Mouse (Mus musculus): ENCODE results near the gene Olfr224. TPM values are rescaled to one million over a fixed set of nuclear protein-coding genes. Genes with fewer than 3 reads are reported as not detected.

Olfr224 gene
- polyA plus RNA-seq (2016; fragmentation: Nextera tagmentation; extraction: Ambion mirVana) = not detected in 2 replicates

DNA sequence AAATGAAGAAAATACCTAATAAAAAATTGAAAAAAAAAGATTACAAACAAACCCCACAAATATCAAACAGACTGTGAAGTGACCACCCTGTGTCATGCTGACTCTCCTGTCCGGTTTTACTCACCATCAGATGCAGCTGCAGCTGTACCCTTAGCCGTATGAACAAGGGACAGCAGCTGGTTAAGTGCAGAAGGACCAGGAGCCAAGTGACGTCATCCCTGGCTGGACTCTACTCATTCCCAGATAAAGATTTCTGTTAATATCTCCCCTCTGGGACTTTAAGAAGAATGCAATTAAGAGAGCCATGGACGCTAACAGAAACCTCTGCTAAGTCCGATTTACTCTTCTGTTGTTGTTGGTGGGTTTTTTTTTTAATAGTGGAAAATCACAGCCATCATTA, at the start of gene Olfr224:
Gene Olfr224, minus strand, starts transcription at position 149 of the 400 bp plus-strand sequence.
- H3K27ac ChIP-seq = no peak within 1 kb of the TSS
- WGBS = 88% methylated on average over 5 of the region's 5 CpGs

DNA sequence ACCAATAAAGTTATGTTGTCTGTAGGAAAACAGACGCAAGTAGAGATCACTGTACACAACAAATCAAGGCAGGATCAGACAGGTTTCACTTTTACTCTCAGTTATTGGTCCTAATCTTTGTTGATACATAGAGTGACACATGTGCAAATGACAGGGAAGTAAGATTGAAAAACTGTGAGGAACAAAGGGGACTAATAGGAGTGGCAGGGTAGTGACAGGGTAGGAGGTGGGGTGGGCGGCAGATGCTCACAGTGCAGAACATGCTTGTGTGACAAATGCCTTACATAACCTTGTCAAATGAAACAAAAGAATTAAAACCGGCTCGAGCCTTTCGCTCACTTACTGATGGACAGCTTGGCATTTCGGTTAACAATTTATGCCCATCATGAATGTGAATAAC, 48.4 kb upstream of the Olfr224 start:
- Histone ChIP-seq H3K4me2 (no peak overlapping the region), H3K4me1 (no peaks in the 10 kb centered on the region), H3K27ac (no peak overlapping the region), H3K9me3 (no peaks in the 10 kb centered on the region), H3K9ac (no peak overlapping the region), H3K4me3 (replicated peaks) (no peak overlapping the region), H3K27me3 (0 out of 2 replicates have a peak, but pooled peaks cover 5% of the 10 kb centered on the region), H3K36me3 (replicated peaks) (no peaks in the 10 kb centered on the region)
- whole genome bisulfite sequencing = 62% methylated on average over 6 of the region's 6 CpGs
- no peak for ATAC-seq (ENCODE audit: low FRiP score)

More for the DNA sequence above, at the start of gene Olfr224:
- no peak within 1 kb of the TSS for H3K4me2 ChIP-seq
- no peak within 1 kb of the TSS for H3K4me3 ChIP-seq (replicated peaks)
- no peaks in the 10 kb centered on the region for H3K27me3 ChIP-seq
- no peaks in the 10 kb centered on the region for H3K4me1 ChIP-seq
- no peak for ATAC-seq (ENCODE audit: low FRiP score)
- no peaks in the 10 kb centered on the region for H3K9me3 ChIP-seq
- no peak within 1 kb of the TSS for H3K9ac ChIP-seq
- no peaks in the 10 kb centered on the region for H3K36me3 ChIP-seq (replicated peaks)

DNA sequence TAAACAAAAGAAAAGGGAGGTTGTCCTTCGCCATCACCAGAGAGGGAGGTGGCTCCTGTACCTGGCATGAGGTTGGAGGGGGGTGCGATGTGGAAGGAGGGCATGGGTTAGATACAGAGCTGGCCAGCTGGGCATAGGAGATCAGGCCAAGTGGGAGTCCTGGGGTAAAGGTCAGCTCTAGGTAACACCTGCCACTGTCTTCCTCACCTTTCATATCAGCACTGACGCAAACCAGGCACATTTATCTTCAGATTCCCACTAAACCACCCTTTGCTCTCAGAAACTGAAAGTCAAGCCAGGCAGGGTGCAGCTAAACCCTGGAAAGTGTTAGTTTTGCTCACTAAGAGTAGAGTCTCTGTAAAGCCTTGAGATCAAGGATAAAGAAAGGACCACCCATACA, 48.0 kb upstream of the Olfr224 start:
- H3K36me3 ChIP-seq (replicated peaks) = no peaks in the 10 kb centered on the region
- H3K4me1 ChIP-seq = no peaks in the 10 kb centered on the region
- H3K27me3 ChIP-seq = 0 out of 2 replicates have a peak, but pooled peaks cover 5% of the 10 kb centered on the region
- H3K4me3 ChIP-seq (replicated peaks) = no peak overlapping the region
- H3K9ac ChIP-seq = no peak overlapping the region
- ATAC-seq (ENCODE audit: low FRiP score) = no peak
- no peak overlapping the region for H3K27ac ChIP-seq
- 71% methylated on average over 3 of the region's 3 CpGs for WGBS
- no peaks in the 10 kb centered on the region for H3K9me3 ChIP-seq
- H3K4me2 ChIP-seq = no peak overlapping the region

DNA sequence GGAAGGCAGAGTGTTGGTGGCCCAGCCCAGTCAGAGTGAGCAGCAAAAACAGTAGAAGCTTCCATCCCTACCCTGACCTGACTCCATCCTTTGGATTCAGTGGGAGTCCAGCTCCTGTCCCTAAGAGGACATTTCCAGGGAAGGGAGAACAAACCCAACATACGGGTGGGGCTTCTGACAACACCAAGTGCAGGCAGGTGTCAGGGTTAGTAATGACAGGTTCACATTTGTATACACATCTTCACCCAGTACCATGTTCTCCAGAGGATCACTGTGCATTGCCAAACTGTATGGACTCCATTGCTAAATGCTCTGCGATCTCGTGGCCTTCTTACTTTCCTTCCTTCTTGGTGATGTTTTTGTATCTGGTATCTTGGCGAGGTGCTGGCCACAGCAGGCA, 45.6 kb upstream of the Olfr224 start, which contains the start of gene 2210407C18Rik:
Gene 2210407C18Rik, minus strand, starts transcription at position 101 of the 400 bp plus-strand sequence.
- Histone ChIP-seq H3K4me2 (no peak within 1 kb of the TSS), H3K27me3 (0 out of 2 replicates have a peak, but pooled peaks cover 5% of the 10 kb centered on the region), H3K27ac (no peak within 1 kb of the TSS), H3K4me3 (replicated peaks) (no peak within 1 kb of the TSS), H3K9me3 (no peaks in the 10 kb centered on the region), H3K9ac (no peak within 1 kb of the TSS), H3K36me3 (replicated peaks) (no peaks in the 10 kb centered on the region), H3K4me1 (no peaks in the 10 kb centered on the region)
- 91% methylated on average over 4 of the region's 4 CpGs for WGBS
- ATAC-seq (ENCODE audit: low FRiP score) = no peak

DNA sequence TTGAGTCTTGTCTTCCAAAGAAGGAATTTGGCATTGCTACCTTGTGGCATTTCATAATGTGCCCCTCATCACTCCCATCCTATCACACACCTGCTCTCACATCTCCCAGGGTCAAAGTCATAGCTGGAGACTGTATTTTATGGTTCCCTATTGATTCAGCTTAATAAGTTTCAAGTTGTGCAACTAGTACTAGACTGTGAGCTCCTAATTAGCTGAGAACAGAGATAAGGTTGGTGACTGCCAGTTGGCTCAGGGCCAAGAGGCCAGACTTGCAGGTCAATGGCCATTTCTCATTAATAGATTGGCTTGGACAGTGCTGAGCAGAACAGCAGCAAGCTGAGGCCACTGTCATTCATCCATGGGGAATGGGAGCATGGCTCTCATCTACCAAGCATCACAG, 44.2 kb upstream of the Olfr224 start:
- no peaks in the 10 kb centered on the region for H3K36me3 ChIP-seq (replicated peaks)
- no peaks in the 10 kb centered on the region for H3K4me1 ChIP-seq
- H3K9ac ChIP-seq = no peak overlapping the region
- ATAC-seq (ENCODE audit: low FRiP score) = no peak
- H3K4me3 ChIP-seq (replicated peaks) = no peak overlapping the region
- H3K4me2 ChIP-seq = no peak overlapping the region
- H3K9me3 ChIP-seq = no peaks in the 10 kb centered on the region
- H3K27ac ChIP-seq = no peak overlapping the region
- H3K27me3 ChIP-seq = 0 out of 2 replicates have a peak, but pooled peaks cover 5% of the 10 kb centered on the region

DNA sequence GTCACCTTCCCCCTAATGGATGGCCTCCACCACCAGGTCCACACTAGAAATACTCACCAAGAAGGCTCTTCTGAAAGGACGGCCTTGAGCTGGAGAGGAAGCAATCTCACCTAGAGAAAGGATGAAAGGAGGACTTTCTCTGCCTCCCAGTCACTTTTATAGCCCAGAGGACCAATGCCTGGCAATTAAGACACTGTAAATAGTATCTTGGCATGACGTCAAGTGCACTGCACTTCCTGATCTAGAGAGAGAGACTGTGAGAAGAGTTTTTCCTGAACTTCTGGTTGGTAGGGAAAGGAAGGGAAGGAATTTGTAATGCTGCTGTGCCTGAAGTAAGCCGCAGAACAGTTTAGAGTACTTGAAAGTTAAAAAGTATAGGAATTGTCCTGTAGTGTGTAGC, 43.0 kb upstream of the Olfr224 start:
- no peaks in the 10 kb centered on the region for H3K9me3 ChIP-seq
- no peak overlapping the region for H3K9ac ChIP-seq
- H3K27ac ChIP-seq = no peak overlapping the region
- no peak overlapping the region for H3K4me2 ChIP-seq
- no peak for ATAC-seq (ENCODE audit: low FRiP score)
- H3K36me3 ChIP-seq (replicated peaks) = no peaks in the 10 kb centered on the region
- H3K4me1 ChIP-seq = no peaks in the 10 kb centered on the region
- 85% methylated on average over 3 of the region's 3 CpGs for WGBS
- 0 out of 2 replicates have a peak, but pooled peaks cover 5% of the 10 kb centered on the region for H3K27me3 ChIP-seq
- H3K4me3 ChIP-seq (replicated peaks) = no peak overlapping the region

DNA sequence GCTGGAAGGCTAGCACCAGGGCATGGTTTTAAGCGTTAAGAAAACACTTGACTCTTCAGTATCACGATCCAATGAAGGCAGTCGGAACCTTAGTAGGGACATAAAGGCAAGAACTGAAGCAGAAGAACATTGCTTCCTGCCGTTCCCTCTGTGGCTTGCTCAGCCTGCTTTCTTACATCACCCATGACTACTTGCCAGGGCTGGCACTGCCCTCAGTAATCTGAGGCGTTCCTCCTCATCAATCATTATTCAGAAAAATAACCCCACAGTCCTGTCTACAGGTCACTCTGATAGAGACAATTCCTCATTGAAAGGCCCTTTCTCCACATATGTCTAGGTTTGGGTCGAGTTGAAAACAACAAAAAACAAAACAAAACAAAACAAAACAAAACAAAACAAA, 36.7 kb upstream of the Olfr224 start:
- Histone ChIP-seq H3K9me3 (no peaks in the 10 kb centered on the region), H3K27me3 (no peaks in the 10 kb centered on the region), H3K4me1 (no peaks in the 10 kb centered on the region), H3K27ac (no peak overlapping the region), H3K4me2 (no peak overlapping the region), H3K36me3 (replicated peaks) (no peaks in the 10 kb centered on the region), H3K9ac (no peak overlapping the region), H3K4me3 (replicated peaks) (no peak overlapping the region)
- 86% methylated on average over 6 of the region's 6 CpGs for WGBS
- no peak for ATAC-seq (ENCODE audit: low FRiP score)

DNA sequence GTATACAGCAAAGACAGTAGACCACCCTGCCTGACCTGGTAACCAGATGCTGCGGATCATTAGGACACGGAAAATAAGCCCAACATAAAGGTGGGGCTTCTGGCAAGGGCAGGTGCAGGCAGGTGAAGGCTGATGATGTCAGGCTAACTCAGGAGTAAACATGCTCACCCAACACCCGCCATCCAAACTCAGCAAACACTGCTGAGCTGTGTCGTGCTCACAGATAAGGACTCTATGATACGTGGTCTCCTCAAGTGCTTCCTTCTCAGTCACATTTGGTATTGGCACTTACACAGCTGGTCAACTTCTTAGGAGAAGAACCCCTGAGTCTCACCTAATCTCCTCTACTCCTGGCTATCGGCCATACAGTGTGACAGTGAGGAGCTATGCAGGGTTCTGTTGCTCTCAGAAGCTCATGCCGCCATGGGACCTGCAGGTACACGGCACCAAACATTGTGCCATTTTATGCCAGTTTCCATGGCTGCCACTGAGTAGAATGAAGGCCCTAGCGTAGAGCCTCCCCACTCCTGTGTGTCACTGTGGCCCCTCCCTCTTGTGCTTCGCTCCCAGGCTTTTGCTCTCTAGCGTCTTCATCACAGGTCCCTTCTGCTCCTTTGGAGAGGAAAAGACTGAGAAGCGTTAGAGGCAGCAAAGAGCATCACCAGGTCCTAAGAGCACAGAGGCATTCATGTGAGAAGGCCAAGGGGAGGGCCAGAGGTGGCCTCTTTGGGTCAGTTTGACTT, 36.0 kb upstream of the Olfr224 start:
- no peaks in the 10 kb centered on the region for H3K27me3 ChIP-seq
- H3K9me3 ChIP-seq = no peaks in the 10 kb centered on the region
- WGBS = 95% methylated on average over 12 of the region's 12 CpGs
- ATAC-seq (ENCODE audit: low FRiP score) = no peak
- no peaks in the 10 kb centered on the region for H3K4me1 ChIP-seq
- H3K4me3 ChIP-seq (replicated peaks) = no peak overlapping the region
- H3K27ac ChIP-seq = no peak overlapping the region
- H3K4me2 ChIP-seq = no peak overlapping the region
- no peak overlapping the region for H3K9ac ChIP-seq
- no peaks in the 10 kb centered on the region for H3K36me3 ChIP-seq (replicated peaks)

DNA sequence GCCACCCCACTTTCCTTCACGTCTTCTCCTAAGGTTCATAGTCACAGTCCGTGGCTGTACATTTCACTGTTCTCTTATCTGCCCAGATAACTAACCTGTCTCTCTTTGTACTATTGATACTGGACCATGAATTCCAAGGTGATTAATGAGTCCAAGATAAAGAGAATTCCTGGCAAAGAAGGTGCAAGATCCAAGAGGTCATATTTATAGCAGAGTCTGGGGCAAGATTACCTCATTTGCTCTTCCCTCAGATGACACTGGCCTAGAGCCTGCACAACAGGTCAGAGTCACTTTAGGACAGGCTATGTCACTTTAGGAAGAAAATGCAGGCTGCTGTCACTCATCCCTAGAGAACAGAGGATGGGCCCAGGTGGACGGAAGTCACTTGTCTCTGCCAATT, 34.9 kb upstream of the Olfr224 start:
- ATAC-seq (ENCODE audit: low FRiP score) = no peak
- Histone ChIP-seq H3K36me3 (replicated peaks) (no peaks in the 10 kb centered on the region), H3K27ac (no peak overlapping the region), H3K9ac (no peak overlapping the region), H3K27me3 (no peaks in the 10 kb centered on the region), H3K4me1 (no peaks in the 10 kb centered on the region), H3K4me3 (replicated peaks) (no peak overlapping the region), H3K4me2 (no peak overlapping the region), H3K9me3 (no peaks in the 10 kb centered on the region)
- WGBS = 93% methylated on average over 3 of the region's 3 CpGs

DNA sequence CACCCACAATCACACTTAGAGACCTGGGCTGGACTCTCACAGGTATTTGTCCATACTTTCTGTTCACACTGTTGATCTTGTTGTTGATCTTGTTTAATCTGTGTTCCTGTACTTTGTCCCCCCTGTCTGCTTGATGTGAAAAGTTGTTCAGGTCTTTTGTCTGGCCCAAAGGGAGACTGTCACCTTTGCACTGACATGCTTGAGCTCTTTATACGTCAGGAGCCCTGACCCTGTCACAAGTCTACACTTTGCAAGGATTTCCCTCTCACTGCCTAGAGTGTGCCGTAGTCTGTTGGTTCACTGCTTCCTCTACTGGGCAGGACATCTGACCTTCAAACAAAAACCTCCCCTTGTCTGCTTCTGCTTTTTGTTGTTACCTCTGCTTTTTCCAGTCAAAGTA, 34.3 kb upstream of the Olfr224 start:
- 85% methylated on average over 2 of the region's 2 CpGs for WGBS
- H3K4me1 ChIP-seq = no peaks in the 10 kb centered on the region

DNA sequence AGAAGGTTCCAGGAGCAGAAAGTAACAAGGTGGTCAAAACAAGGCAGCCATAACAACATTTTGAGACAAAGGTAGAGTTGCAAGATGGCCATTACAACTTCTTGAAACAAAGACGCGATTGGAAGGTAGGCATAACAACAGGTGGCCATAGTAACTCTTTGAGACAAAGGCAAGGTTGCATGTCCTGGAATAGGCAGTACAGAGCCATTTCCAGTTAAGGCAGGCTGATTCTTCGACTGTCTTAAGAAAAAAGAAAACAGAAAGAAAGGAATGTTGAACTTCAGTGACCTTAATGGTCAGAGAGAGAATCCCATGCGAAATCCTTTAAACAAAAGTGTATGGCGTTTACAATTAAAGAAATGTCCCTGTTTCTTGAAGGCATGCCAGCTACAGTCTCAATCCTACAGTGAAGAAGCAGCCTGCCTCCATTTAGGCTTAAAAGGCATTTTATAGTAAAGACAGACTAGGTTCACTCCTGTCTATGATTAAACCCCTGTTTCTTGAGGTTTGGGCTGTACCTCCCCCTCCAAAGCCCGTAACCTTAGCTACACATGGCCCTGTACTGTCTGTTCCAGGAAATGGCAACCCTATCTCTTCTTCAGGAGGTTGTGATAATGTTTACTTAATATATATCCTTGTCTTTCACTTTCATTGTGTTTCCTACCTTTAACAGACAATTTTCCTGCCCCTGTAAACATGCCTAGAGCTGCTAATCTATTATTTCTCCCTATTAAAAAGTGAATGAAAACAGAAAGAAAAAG, 32.6 kb upstream of the Olfr224 start:
- H3K9ac ChIP-seq = no peak overlapping the region
- no peaks in the 10 kb centered on the region for H3K9me3 ChIP-seq
- H3K4me2 ChIP-seq = no peak overlapping the region
- H3K27ac ChIP-seq = no peak overlapping the region
- WGBS = 85% methylated on average over 6 of the region's 6 CpGs
- no peak overlapping the region for H3K4me3 ChIP-seq (replicated peaks)
- no peaks in the 10 kb centered on the region for H3K36me3 ChIP-seq (replicated peaks)
- ATAC-seq (ENCODE audit: low FRiP score) = no peak
- no peaks in the 10 kb centered on the region for H3K4me1 ChIP-seq
- no peaks in the 10 kb centered on the region for H3K27me3 ChIP-seq

More for the DNA sequence above, 34.3 kb upstream of the Olfr224 start:
- Histone ChIP-seq H3K9me3 (no peaks in the 10 kb centered on the region), H3K4me3 (replicated peaks) (no peak overlapping the region), H3K27me3 (no peaks in the 10 kb centered on the region), H3K9ac (no peak overlapping the region), H3K27ac (no peak overlapping the region), H3K4me2 (no peak overlapping the region), H3K36me3 (replicated peaks) (no peaks in the 10 kb centered on the region)
- no peak for ATAC-seq (ENCODE audit: low FRiP score)

DNA sequence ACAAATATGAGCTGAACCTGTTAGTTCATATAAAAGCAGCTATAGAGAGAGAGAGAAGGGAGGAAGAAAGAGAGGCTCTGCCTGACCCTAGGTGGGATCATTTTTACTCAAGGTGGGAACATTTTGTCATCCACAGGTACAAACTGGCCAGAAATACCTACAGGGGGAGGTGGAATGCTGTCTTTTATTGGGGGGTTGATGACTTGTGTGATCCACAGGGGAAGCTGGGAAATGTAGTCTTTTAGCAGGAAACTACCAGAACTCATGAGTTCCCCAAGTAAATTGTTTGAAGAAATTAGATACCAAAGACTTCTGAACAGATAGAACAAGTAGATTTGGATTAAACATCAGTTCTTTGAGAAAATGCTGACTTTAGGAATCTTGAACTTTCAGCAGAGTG, 31.7 kb upstream of the Olfr224 start:
- H3K27me3 ChIP-seq = no peaks in the 10 kb centered on the region
- H3K36me3 ChIP-seq (replicated peaks) = no peaks in the 10 kb centered on the region
- ATAC-seq (ENCODE audit: low FRiP score) = no peak
- no peak overlapping the region for H3K4me2 ChIP-seq
- no peaks in the 10 kb centered on the region for H3K9me3 ChIP-seq
- H3K27ac ChIP-seq = no peak overlapping the region
- no peaks in the 10 kb centered on the region for H3K4me1 ChIP-seq
- no peak overlapping the region for H3K9ac ChIP-seq
- H3K4me3 ChIP-seq (replicated peaks) = no peak overlapping the region

DNA sequence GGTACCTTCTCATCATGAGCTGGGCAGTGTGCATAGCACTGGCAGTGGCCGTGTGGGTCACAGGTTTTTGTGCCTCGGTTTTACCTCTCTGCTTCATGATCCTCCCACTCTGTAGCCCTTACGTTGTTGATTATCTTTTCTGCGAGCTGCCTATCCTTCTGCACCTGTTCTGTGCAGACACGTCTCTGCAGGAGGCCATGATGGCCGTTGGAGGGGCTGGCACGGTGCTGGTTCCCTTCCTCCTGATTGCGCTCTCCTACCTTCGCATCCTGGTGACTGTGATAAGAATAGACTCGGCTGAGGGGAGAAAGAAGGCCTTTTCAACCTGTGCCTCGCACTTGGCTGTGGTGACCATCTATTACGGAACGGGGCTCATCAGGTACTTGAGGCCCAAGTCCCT, 27.5 kb upstream of the Olfr224 start:
- Histone ChIP-seq H3K36me3 (replicated peaks) (no peaks in the 10 kb centered on the region), H3K4me2 (no peak overlapping the region), H3K27ac (no peak overlapping the region), H3K27me3 (no peaks in the 10 kb centered on the region), H3K4me1 (no peaks in the 10 kb centered on the region), H3K9ac (no peak overlapping the region), H3K4me3 (replicated peaks) (no peak overlapping the region), H3K9me3 (no peaks in the 10 kb centered on the region)
- no peak for ATAC-seq (ENCODE audit: low FRiP score)
- 93% methylated on average over 13 of the region's 13 CpGs for WGBS
